8 mouse cellular contexts compared by ENCODE assay signal in the genomic region with DNA sequence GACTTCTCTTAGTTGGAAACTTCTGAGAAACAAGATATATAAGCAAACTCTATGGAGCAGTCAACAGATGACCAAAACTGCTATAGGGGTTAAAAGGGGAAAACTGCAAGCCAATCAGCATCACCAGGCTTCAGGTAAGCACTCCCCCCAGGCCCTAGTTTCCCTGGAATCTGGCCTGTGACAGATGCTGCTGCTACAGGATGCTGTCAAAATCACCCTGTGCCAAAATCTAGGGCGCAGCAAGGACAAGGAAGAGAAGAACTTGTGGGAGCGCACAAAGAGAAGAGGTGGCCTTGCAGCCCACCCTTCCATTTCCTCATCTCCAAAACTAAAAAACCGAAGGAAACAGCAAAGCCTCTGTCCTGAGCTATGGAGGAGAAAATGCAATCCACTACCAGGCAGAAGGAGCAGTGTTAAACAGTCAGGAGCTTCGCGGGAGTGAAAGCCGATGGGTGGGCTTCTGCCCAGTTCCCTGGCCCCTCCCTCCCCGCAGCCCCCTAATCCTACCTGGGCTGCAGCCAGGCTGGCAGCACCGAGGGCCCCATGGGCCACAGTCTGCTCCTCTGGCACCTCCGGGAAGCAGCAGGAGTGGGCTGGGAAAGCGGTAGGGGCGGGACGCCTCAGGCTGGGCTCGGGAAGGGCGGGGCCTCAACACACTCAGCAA. TPM values are rescaled to one million over a fixed set of nuclear protein-coding genes. Genes with fewer than 3 reads are reported as not detected.
A peak's percentile ranks its signal among the peaks of the same experiment; 100 is the strongest.
DNase-seq lines count a peak whose midpoint lies in the region; ATAC-seq and TF ChIP-seq lines count a peak whose summit lies in the region.

Gene Hacd4 (minus strand): TSS at position 603 of the 664 bp plus-strand sequence.

- TF ChIP-seq CTCF in cortical plate, adult 2 months (IDR thresholded peaks at IDR 0.05; ENCODE audit: extremely low read depth, insufficient read depth, low read length): no peak

- H3K27me3 ChIP-seq in intestine, embryonic 16.5 days (replicated peaks; ENCODE audit: control insufficient read depth, insufficient read depth, low read length): no peaks in the 10 kb centered on the region
- no peaks in the 10 kb centered on the region for H3K27me3 ChIP-seq in liver, embryonic 16.5 days (ENCODE audit: control insufficient read depth, insufficient read depth, low read depth, low read length)
- no peaks in the 10 kb centered on the region for H3K27me3 ChIP-seq in neural tube, embryonic 12.5 days (replicated peaks)

- H3K9me3 ChIP-seq in intestine, embryonic 16.5 days (ENCODE audit: control insufficient read depth, low read length): no peaks in the 10 kb centered on the region
- H3K9me3 ChIP-seq in liver, embryonic 16.5 days (replicated peaks; ENCODE audit: control insufficient read depth, low read length): no peaks in the 10 kb centered on the region
- no peaks in the 10 kb centered on the region for H3K9me3 ChIP-seq in neural tube, embryonic 12.5 days

- H3K4me1 ChIP-seq in cortical plate, adult 2 months (ENCODE audit: control insufficient read depth, insufficient read depth, low read length): no peaks in the 10 kb centered on the region
- H3K4me1 ChIP-seq in intestine, embryonic 16.5 days (ENCODE audit: control insufficient read depth, insufficient read depth, low read length): peaks cover 7% of the 10 kb centered on the region; the same call in 1 of the 2 replicates
- H3K4me1 ChIP-seq in liver, embryonic 16.5 days (ENCODE audit: control insufficient read depth, low read depth, low read length): peaks cover 5% of the 10 kb centered on the region; the same call in 1 of the 2 replicates
- peaks cover 9% of the 10 kb centered on the region; the same call in 1 of the 2 replicates for H3K4me1 ChIP-seq in neural tube, embryonic 12.5 days

- H3K27ac ChIP-seq in cortical plate, adult 2 months (ENCODE audit: insufficient read depth, low read length): no peak within 1 kb of the TSS
- H3K27ac ChIP-seq in intestine, embryonic 16.5 days (ENCODE audit: low read length): peak within 1 kb of the TSS; percentile 26
- H3K27ac ChIP-seq in liver, embryonic 16.5 days (ENCODE audit: low read length): peak within 1 kb of the TSS; percentile 38; the same call in 1 of the 2 replicates
- no peak within 1 kb of the TSS for H3K27ac ChIP-seq in neural tube, embryonic 12.5 days

- no peaks in the 10 kb centered on the region for H3K36me3 ChIP-seq in intestine, embryonic 16.5 days (ENCODE audit: control insufficient read depth, insufficient read depth, low read length)
- H3K36me3 ChIP-seq in liver, embryonic 16.5 days (ENCODE audit: control insufficient read depth, insufficient read depth): no peaks in the 10 kb centered on the region
- no peaks in the 10 kb centered on the region for H3K36me3 ChIP-seq in neural tube, embryonic 12.5 days

- H3K9ac ChIP-seq in intestine, embryonic 16.5 days (ENCODE audit: low read depth, low read length): peak within 1 kb of the TSS; percentile 71
- peak within 1 kb of the TSS; percentile 43; the same call in 1 of the 2 replicates for H3K9ac ChIP-seq in liver, embryonic 16.5 days (ENCODE audit: low read depth, low read length)
- peak within 1 kb of the TSS; percentile 46; the same call in 1 of the 2 replicates for H3K9ac ChIP-seq in neural tube, embryonic 12.5 days

- peak within 1 kb of the TSS; percentile 16; the same call in 1 of the 2 replicates for H3K4me3 ChIP-seq in cortical plate, adult 2 months (ENCODE audit: insufficient read depth, low read length)
- H3K4me3 ChIP-seq in intestine, embryonic 16.5 days (ENCODE audit: low read length): peak within 1 kb of the TSS; percentile 54
- peak within 1 kb of the TSS; percentile 49 for H3K4me3 ChIP-seq in liver, embryonic 16.5 days (ENCODE audit: low read depth, low read length)
- peak within 1 kb of the TSS; percentile 34 for H3K4me3 ChIP-seq in neural tube, embryonic 12.5 days

- peak; percentile 44 for DNase-seq in right cerebral cortex, postnatal 10 days (ENCODE audit: low spot score in 2 of 2)
- no peak for DNase-seq in right cerebral cortex, adult 18-20 months
- peak; percentile 68 for DNase-seq in urinary bladder, postnatal 25 days (ENCODE audit: low spot score)

- TF ChIP-seq POLR2A in cortical plate, adult 2 months (IDR thresholded peaks at IDR 0.05; ENCODE audit: extremely low read depth, insufficient read depth, low read length): no peak

- peak within 1 kb of the TSS; percentile 69 for H3K4me2 ChIP-seq in intestine, embryonic 16.5 days (ENCODE audit: low read depth, low read length)
- H3K4me2 ChIP-seq in liver, embryonic 16.5 days (ENCODE audit: low read depth, low read length): peak within 1 kb of the TSS; percentile 61
- H3K4me2 ChIP-seq in neural tube, embryonic 12.5 days (replicated peaks): peak within 1 kb of the TSS; percentile 64

- 6% methylated on average over 14 of the region's 14 CpGs for WGBS in intestine, embryonic 16.5 days
- WGBS in liver, embryonic 16.5 days (ENCODE audit: insufficient replicate concordance): 4% methylated on average over 14 of the region's 14 CpGs
- 5% methylated on average over 14 of the region's 14 CpGs for WGBS in neural tube, embryonic 12.5 days

- peak; percentile 43 for ATAC-seq in granulocyte monocyte progenitor cell, adult 5-6 weeks (replicated peaks; ENCODE audit: poor library complexity, severe bottlenecking)
- peak; percentile 96 for ATAC-seq in intestine, embryonic 16.5 days
- ATAC-seq in liver, embryonic 16.5 days (ENCODE audit: low read depth): peak; percentile 64
- peak; percentile 41; the same call in 1 of the 2 replicates for ATAC-seq in neural tube, embryonic 12.5 days (ENCODE audit: low FRiP score, low read depth)

RNA-seq across cellular contexts. Expression of gene Hacd4, which starts in this region (rescaled TPM):
- 1.1 and 1.2 TPM in 2 replicates for polyA plus RNA-seq in cortical plate, adult 2 months (2012; rRNA removed)
- 1.8 and 4.9 TPM in 2 replicates for total RNA-seq in granulocyte monocyte progenitor cell, adult 5-6 weeks (2014; fragmentation: Nextera tagmentation)
- total RNA-seq in granulocyte monocyte progenitor cell, adult 5-6 weeks (2017): 2.7 and 2.8 TPM in 2 replicates
- 10.8 and 12.1 TPM in 2 replicates for polyA plus RNA-seq in intestine, embryonic 16.5 days (2015; fragmentation: Nextera tagmentation; extraction: Ambion mirVana)
- polyA plus RNA-seq in liver, embryonic 16.5 days (2015; fragmentation: Nextera tagmentation; extraction: Ambion mirVana): 5.4 and 5.5 TPM in 2 replicates
- 2.6 and 3.8 TPM in 2 replicates for polyA plus RNA-seq in neural tube, embryonic 12.5 days (2016; fragmentation: Nextera tagmentation; extraction: Ambion mirVana)

Comparison
In these comparisons a context has a peak if more than half of its experiments do, and no peak if none do; other contexts are left out.
1. H3K27ac ChIP-seq: peak in intestine, embryonic 16.5 days (single experiment) and liver, embryonic 16.5 days (single experiment); none in cortical plate, adult 2 months (single experiment) and neural tube, embryonic 12.5 days (single experiment).
2. ATAC-seq: peak in every context shown above with its lines; median percentile 96 in intestine, embryonic 16.5 days; 64 in liver, embryonic 16.5 days; 43 in granulocyte monocyte progenitor cell, adult 5-6 weeks; 41 in neural tube, embryonic 12.5 days.
3. Peak in every context shown above with its lines, with median percentiles within 50 percentile points of each other: H3K4me3 ChIP-seq, H3K4me2 ChIP-seq and H3K9ac ChIP-seq.